8 mouse cellular contexts compared by ENCODE assay signal in genomic region chr5:119831201-119831771, GRCm38 (mm10). TPM values are rescaled to one million over a fixed set of nuclear protein-coding genes. Genes with fewer than 3 reads are reported as not detected.
DNase-seq lines count a peak whose midpoint lies in the region; ATAC-seq and TF ChIP-seq lines count a peak whose summit lies in the region.

No protein-coding gene starts in this region.

- ATAC-seq in heart, embryonic 11.5 days (replicated peaks; ENCODE audit: insufficient number of reproducible peaks, low FRiP score, low TSS enrichment), result no peak
- ATAC-seq in liver, embryonic 13.5 days (ENCODE audit: low read depth), result no peak
- ATAC-seq in granulocyte monocyte progenitor cell, adult 5-6 weeks (replicated peaks; ENCODE audit: poor library complexity, severe bottlenecking), result no peak

- TF ChIP-seq POLR2A in kidney, adult 2 months (IDR thresholded peaks at IDR 0.05; ENCODE audit: low read depth, low read length), result no peak

- H3K9me3 ChIP-seq in heart, embryonic 11.5 days (replicated peaks; ENCODE audit: control insufficient read depth, low read length), result no peaks in the 10 kb centered on the region
- H3K9me3 ChIP-seq in liver, embryonic 13.5 days (replicated peaks), result no peaks in the 10 kb centered on the region

- no peaks in the 10 kb centered on the region for H3K27me3 ChIP-seq in kidney, adult 2 months (replicated peaks; ENCODE audit: control insufficient read depth, insufficient read depth, low read length)
- peaks cover 4% of the 10 kb centered on the region; the same call in 1 of the 2 replicates for H3K27me3 ChIP-seq in heart, embryonic 11.5 days (ENCODE audit: control insufficient read depth, insufficient read depth, low read length)
- H3K27me3 ChIP-seq in liver, embryonic 13.5 days, result peaks cover 92% of the 10 kb centered on the region

- H3K36me3 ChIP-seq in kidney, adult 2 months (ENCODE audit: control insufficient read depth, insufficient read depth, low read length), result no peaks in the 10 kb centered on the region
- H3K36me3 ChIP-seq in heart, embryonic 11.5 days (ENCODE audit: control insufficient read depth, insufficient read depth, low read length), result no peaks in the 10 kb centered on the region
- no peaks in the 10 kb centered on the region for H3K36me3 ChIP-seq in liver, embryonic 13.5 days

- 1% methylated on average over 33 of the region's 33 CpGs for WGBS in kidney, adult 2 months
- WGBS in heart, embryonic 11.5 days (ENCODE audit: insufficient replicate concordance), result under 1% methylated on average over 33 of the region's 33 CpGs
- 3% methylated on average over 33 of the region's 33 CpGs for WGBS in liver, embryonic 13.5 days (ENCODE audit: insufficient replicate concordance)

- DNase-seq in kidney, adult 2 months, result peak; percentile 2
- no peak for DNase-seq in kidney, adult 9 months
- peak; percentile 28 for DNase-seq in adrenal gland, postnatal 25 days
- no peak for DNase-seq in liver, embryonic 13.5 days
- no peak for DNase-seq in gastrocnemius, postnatal 10 days
- no peak for DNase-seq in right cerebral cortex, postnatal 4 days

- no peaks in the 10 kb centered on the region for H3K4me1 ChIP-seq in kidney, adult 2 months (ENCODE audit: control insufficient read depth, insufficient read depth, low read length)
- H3K4me1 ChIP-seq in heart, embryonic 11.5 days (ENCODE audit: control insufficient read depth, insufficient read depth, low read length), result peaks cover 30% of the 10 kb centered on the region; the same call in 1 of the 2 replicates
- H3K4me1 ChIP-seq in liver, embryonic 13.5 days (replicated peaks), result peaks cover 5% of the 10 kb centered on the region; the same call in 1 of the 2 replicates

- TF ChIP-seq CTCF in kidney, adult 2 months (conservative IDR thresholded peaks at IDR 0.05; ENCODE audit: insufficient read depth, insufficient read length, low read depth, low read length), result no peak

- peak overlapping the region; percentile 4; the same call in 1 of the 2 replicates for H3K4me3 ChIP-seq in kidney, adult 2 months (ENCODE audit: insufficient read depth, low read depth, low read length)
- peak overlapping the region; percentile 76 for H3K4me3 ChIP-seq in heart, embryonic 11.5 days (ENCODE audit: low read depth, low read length)
- peak overlapping the region; percentile 25 for H3K4me3 ChIP-seq in liver, embryonic 13.5 days (replicated peaks)

- H3K9ac ChIP-seq in heart, embryonic 11.5 days (ENCODE audit: low read depth, low read length), result peak overlapping the region; percentile 98
- no peak overlapping the region for H3K9ac ChIP-seq in liver, embryonic 13.5 days

- peak overlapping the region; percentile 88 for H3K4me2 ChIP-seq in heart, embryonic 11.5 days
- H3K4me2 ChIP-seq in liver, embryonic 13.5 days, result peak overlapping the region; percentile 52

- no peak overlapping the region for H3K27ac ChIP-seq in kidney, adult 2 months (ENCODE audit: insufficient read depth, low read depth, low read length)
- peak overlapping the region; percentile 97 for H3K27ac ChIP-seq in heart, embryonic 11.5 days (ENCODE audit: low read depth, low read length)
- no peak overlapping the region for H3K27ac ChIP-seq in liver, embryonic 13.5 days

RNA-seq across cellular contexts. Expression of gene Tbx5, which starts 1.2 kb away (rescaled TPM):
- polyA plus RNA-seq in kidney, adult 2 months (2012; rRNA removed), result 0.05 and 0.06 TPM in 2 replicates
- 0.39 and 0.48 TPM in 2 replicates for total RNA-seq in adrenal gland, postnatal 25 days (2021)
- 40.1 and 41.1 TPM in 2 replicates for polyA plus RNA-seq in heart, embryonic 11.5 days (2014; fragmentation: Nextera tagmentation; extraction: Ambion mirVana)
- polyA plus RNA-seq in liver, embryonic 13.5 days (2015; fragmentation: Nextera tagmentation; extraction: Ambion mirVana), result 0.17 and 0.20 TPM in 2 replicates
- total RNA-seq in gastrocnemius, postnatal 10 days (2021), result under 1 TPM in 1 of 2 experiments, not detected in 1; 0.12 TPM
- not detected in 2 replicates for total RNA-seq in granulocyte monocyte progenitor cell, adult 5-6 weeks (2014; fragmentation: Nextera tagmentation)
- not detected in 2 replicates for total RNA-seq in granulocyte monocyte progenitor cell, adult 5-6 weeks (2017)

Comparison
In these comparisons a context has a peak if more than half of its experiments do, and no peak if none do; other contexts are left out.
1. DNase-seq: peak in kidney, adult 2 months (single experiment) and adrenal gland, postnatal 25 days (single experiment); none in kidney, adult 9 months (single experiment), liver, embryonic 13.5 days (single experiment), gastrocnemius, postnatal 10 days (single experiment) and right cerebral cortex, postnatal 4 days (single experiment).
2. H3K4me3 ChIP-seq: peak in every context shown above with its lines; median percentile 76 in heart, embryonic 11.5 days; 25 in liver, embryonic 13.5 days; 4 in kidney, adult 2 months.